In genomic region chr4:141741856-141742255, GRCm38 (mm10) we compare ENCODE assay signal across 13 mouse cellular contexts. TPM values are rescaled to one million over a fixed set of nuclear protein-coding genes. Genes with fewer than 3 reads are reported as not detected.
DNase-seq lines count a peak whose midpoint lies in the region; ATAC-seq and TF ChIP-seq lines count a peak whose summit lies in the region.
"Had no signal": no experiment of that assay in that cellular context is flagged by ENCODE, and none has a peak within 500 bp of the region (broad histone marks: within the 10 kb centered on the region; RNA-seq: fewer than 3 reads in every experiment).

No protein-coding gene starts in this region.

- H3K9me3 ChIP-seq in lung, postnatal 0 days (ENCODE audit: low read length), result no peaks in the 10 kb centered on the region
- no peaks in the 10 kb centered on the region for H3K9me3 ChIP-seq in intestine, embryonic 14.5 days (ENCODE audit: control insufficient read depth, low read length)
- no peaks in the 10 kb centered on the region for H3K9me3 ChIP-seq in stomach, postnatal 0 days (ENCODE audit: control insufficient read depth, low read length)
- H3K9me3 ChIP-seq: midbrain, embryonic 10.5 days had no signal

- TF ChIP-seq CTCF in lung, postnatal 0 days (IDR thresholded peaks at IDR 0.05), result no peak
- no peak for TF ChIP-seq CTCF in stomach, postnatal 0 days (IDR thresholded peaks at IDR 0.05; ENCODE audit: low read depth)

- no peaks in the 10 kb centered on the region for H3K4me1 ChIP-seq in lung, postnatal 0 days (ENCODE audit: insufficient read depth, low read depth, low read length)
- no peaks in the 10 kb centered on the region for H3K4me1 ChIP-seq in intestine, embryonic 14.5 days (replicated peaks; ENCODE audit: control insufficient read depth, insufficient read depth, low read length)
- no peaks in the 10 kb centered on the region for H3K4me1 ChIP-seq in stomach, postnatal 0 days (replicated peaks; ENCODE audit: control insufficient read depth, insufficient read depth)

- no peaks in the 10 kb centered on the region for H3K27me3 ChIP-seq in lung, postnatal 0 days (replicated peaks; ENCODE audit: insufficient read depth, low read length)
- H3K27me3 ChIP-seq in intestine, embryonic 14.5 days (replicated peaks; ENCODE audit: control insufficient read depth, insufficient read depth, low read length), result no peaks in the 10 kb centered on the region
- no peaks in the 10 kb centered on the region for H3K27me3 ChIP-seq in stomach, postnatal 0 days (ENCODE audit: control insufficient read depth, insufficient read depth, low read length)

- DNase-seq in lung, postnatal 0 days (ENCODE audit: low spot score), result no peak
- no peak for DNase-seq in lung, postnatal 14 days
- DNase-seq in intestine, embryonic 14.5 days (ENCODE audit: low spot score), result no peak
- peak; percentile 60 to 80 for DNase-seq in kidney, postnatal 4 days
- DNase-seq in stomach, postnatal 0 days (ENCODE audit: low spot score), result peak; percentile 47
- no peak for DNase-seq in ovary, postnatal 14 days (ENCODE audit: low spot score)
- DNase-seq in adrenal gland, adult (ENCODE audit: inconsistent age in 2 of 2, low spot score in 1 of 2), result no peak
- DNase-seq in layer of hippocampus, postnatal 25 days (ENCODE audit: extremely low spot score in 1 of 2, low spot score in 1 of 2), result no peak
- DNase-seq: gastrocnemius, postnatal 10 days; layer of hippocampus, postnatal 36 days; thymus, postnatal 14 days had no signal

- TF ChIP-seq EP300 in lung, postnatal 0 days (IDR thresholded peaks at IDR 0.05), result no peak
- no peak for TF ChIP-seq EP300 in stomach, postnatal 0 days (optimal IDR thresholded peaks at IDR 0.05)

- H3K9ac ChIP-seq in lung, postnatal 0 days (replicated peaks; ENCODE audit: low read depth), result no peak overlapping the region
- H3K9ac ChIP-seq in intestine, embryonic 14.5 days (ENCODE audit: low read length), result no peak overlapping the region
- H3K9ac ChIP-seq in stomach, postnatal 0 days (ENCODE audit: low read length), result no peak overlapping the region

- H3K27ac ChIP-seq in lung, postnatal 0 days (ENCODE audit: low read length), result no peak overlapping the region
- H3K27ac ChIP-seq in intestine, embryonic 14.5 days (ENCODE audit: low read depth), result no peak overlapping the region
- peak overlapping the region; percentile 85 for H3K27ac ChIP-seq in stomach, postnatal 0 days (replicated peaks)
- H3K27ac ChIP-seq: midbrain, embryonic 10.5 days had no signal

- peak; percentile 35; the same call in 1 of the 2 replicates for ATAC-seq in lung, postnatal 0 days
- peak; percentile 54 for ATAC-seq in intestine, embryonic 14.5 days (replicated peaks; ENCODE audit: low FRiP score, low TSS enrichment, low read depth)
- ATAC-seq in stomach, postnatal 0 days (ENCODE audit: low FRiP score, low TSS enrichment), result peak; percentile 88

- WGBS in lung, postnatal 0 days, result 24% methylated on average over 9 of the region's 9 CpGs
- WGBS in intestine, embryonic 14.5 days, result 47% methylated on average over 9 of the region's 9 CpGs
- 50% methylated on average over 9 of the region's 9 CpGs for WGBS in stomach, postnatal 0 days

- no peak overlapping the region for H3K4me3 ChIP-seq in lung, postnatal 0 days (ENCODE audit: low read depth, low read length)
- no peak overlapping the region for H3K4me3 ChIP-seq in intestine, embryonic 14.5 days (ENCODE audit: low read depth, low read length)
- no peak overlapping the region for H3K4me3 ChIP-seq in stomach, postnatal 0 days (ENCODE audit: low read depth, low read length)
- H3K4me3 ChIP-seq: midbrain, embryonic 10.5 days had no signal

- no peak overlapping the region for H3K4me2 ChIP-seq in lung, postnatal 0 days (replicated peaks; ENCODE audit: low read depth, low read length)
- H3K4me2 ChIP-seq in intestine, embryonic 14.5 days (ENCODE audit: low read length), result no peak overlapping the region
- H3K4me2 ChIP-seq in stomach, postnatal 0 days (replicated peaks; ENCODE audit: low read depth), result no peak overlapping the region

- no peaks in the 10 kb centered on the region for H3K36me3 ChIP-seq in lung, postnatal 0 days (ENCODE audit: insufficient read depth, low read length)
- H3K36me3 ChIP-seq in intestine, embryonic 14.5 days (ENCODE audit: control insufficient read depth, insufficient read depth, low read length), result no peaks in the 10 kb centered on the region
- no peaks in the 10 kb centered on the region for H3K36me3 ChIP-seq in stomach, postnatal 0 days (ENCODE audit: control insufficient read depth, insufficient read depth, low read length)
- H3K36me3 ChIP-seq: midbrain, embryonic 10.5 days had no signal

RNA-seq across cellular contexts. Expression of gene Agmat, which starts 4.6 kb away (rescaled TPM):
- polyA plus RNA-seq in lung, postnatal 0 days (2015; fragmentation: Nextera tagmentation; extraction: Ambion mirVana), result 0.25 and 0.27 TPM in 2 replicates
- 10.1 and 12.7 TPM in 2 replicates for polyA plus RNA-seq in intestine, embryonic 14.5 days (2014; fragmentation: Nextera tagmentation; extraction: Ambion mirVana)
- polyA plus RNA-seq in stomach, postnatal 0 days (2015; fragmentation: Nextera tagmentation; extraction: Ambion mirVana), result 0.13 and 0.34 TPM in 2 replicates
- total RNA-seq in layer of hippocampus, postnatal 25 days (2021), result not detected
- polyA plus RNA-seq: midbrain, embryonic 10.5 days had no signal

RNA-seq across cellular contexts. Expression of gene Ddi2, which starts 18.6 kb away (rescaled TPM):
- polyA plus RNA-seq in lung, postnatal 0 days (2015; fragmentation: Nextera tagmentation; extraction: Ambion mirVana), result 16.8 and 19.7 TPM in 2 replicates
- 19.5 and 20.0 TPM in 2 replicates for polyA plus RNA-seq in intestine, embryonic 14.5 days (2014; fragmentation: Nextera tagmentation; extraction: Ambion mirVana)
- 14.4 TPM in 2 replicates for polyA plus RNA-seq in stomach, postnatal 0 days (2015; fragmentation: Nextera tagmentation; extraction: Ambion mirVana)
- total RNA-seq in layer of hippocampus, postnatal 25 days (2021), result 10 to 100 TPM; 39.7 TPM

RNA-seq across cellular contexts. Expression of gene Dnajc16, which starts 48.9 kb away (rescaled TPM):
- polyA plus RNA-seq in lung, postnatal 0 days (2015; fragmentation: Nextera tagmentation; extraction: Ambion mirVana), result 3.3 and 3.7 TPM in 2 replicates
- 4.4 and 4.5 TPM in 2 replicates for polyA plus RNA-seq in intestine, embryonic 14.5 days (2014; fragmentation: Nextera tagmentation; extraction: Ambion mirVana)
- 2.9 and 3.1 TPM in 2 replicates for polyA plus RNA-seq in stomach, postnatal 0 days (2015; fragmentation: Nextera tagmentation; extraction: Ambion mirVana)
- total RNA-seq in layer of hippocampus, postnatal 25 days (2021), result 10 to 100 TPM; 41.5 to 42.0 TPM

RNA-seq across cellular contexts. Expression of gene Casp9, which starts 51.6 kb away (rescaled TPM):
- 19.2 and 20.2 TPM in 2 replicates for polyA plus RNA-seq in lung, postnatal 0 days (2015; fragmentation: Nextera tagmentation; extraction: Ambion mirVana)
- 19.3 and 20.0 TPM in 2 replicates for polyA plus RNA-seq in intestine, embryonic 14.5 days (2014; fragmentation: Nextera tagmentation; extraction: Ambion mirVana)
- polyA plus RNA-seq in stomach, postnatal 0 days (2015; fragmentation: Nextera tagmentation; extraction: Ambion mirVana), result 9.8 and 10.8 TPM in 2 replicates
- 10 to 100 TPM; 21.6 to 23.4 TPM for total RNA-seq in layer of hippocampus, postnatal 25 days (2021)

RNA-seq across cellular contexts. Expression of gene Rsc1a1, which starts 56.5 kb away (rescaled TPM):
- polyA plus RNA-seq in lung, postnatal 0 days (2015; fragmentation: Nextera tagmentation; extraction: Ambion mirVana), result not detected in 2 replicates
- polyA plus RNA-seq in intestine, embryonic 14.5 days (2014; fragmentation: Nextera tagmentation; extraction: Ambion mirVana), result 2.2 and 3.7 TPM in 2 replicates
- not detected in 2 replicates for polyA plus RNA-seq in stomach, postnatal 0 days (2015; fragmentation: Nextera tagmentation; extraction: Ambion mirVana)
- total RNA-seq in layer of hippocampus, postnatal 25 days (2021), result 1 to 10 TPM in 1 of 2 experiments, not detected in 1; 2.2 TPM
- total RNA-seq: adrenal gland, postnatal 4 days; layer of hippocampus, postnatal 36 days had no signal

Comparison
In these comparisons a context has a peak if more than half of its experiments do, and no peak if none do; other contexts are left out.
1. ATAC-seq: peak in every context shown above with its lines; median percentile 88 in stomach, postnatal 0 days; 54 in intestine, embryonic 14.5 days; 35 in lung, postnatal 0 days.
2. DNase-seq: peak in kidney, postnatal 4 days (2 of 2) and stomach, postnatal 0 days (single experiment); none in lung, postnatal 0 days (single experiment), lung, postnatal 14 days (single experiment), intestine, embryonic 14.5 days (single experiment), ovary, postnatal 14 days (single experiment), adrenal gland, adult (0 of 2) and layer of hippocampus, postnatal 25 days (0 of 2).